Mouse (Mus musculus) hindbrain, postnatal 0 days (tissue): ENCODE data around the gene Chpf2. TPM values are rescaled to one million over a fixed set of nuclear protein-coding genes. Genes with fewer than 3 reads are reported as not detected.
"Not testable (repeated sequence)": the region's sequence is repeated elsewhere in the genome, so short reads cannot be mapped to it uniquely, and the experiment has no call there.

Experiments
- ATAC-seq: fragments of 200-750 bp; cut with Nextera tagmentation; 2 replicates; pipeline ENCODE4 v1.8.0; 2017; ENCODE audit warnings: mild to moderate bottlenecking, moderate TSS enrichment, moderate library complexity
- DNase-seq: peaks from one replicate; pipeline ENCODE4 v3.0.0-alpha.2; 2015; ENCODE audit warnings: low spot score
- H3K27ac ChIP-seq: fragments of 300-500 bp; sonication (generic); 2 replicates; pipeline ENCODE4 v1.5.1; 2014; ENCODE audit warnings: mild to moderate bottlenecking
- H3K27me3 ChIP-seq: fragments of 300-500 bp; sonication (generic); 2 replicates; pipeline ENCODE4 v1.6.1; 2014; ENCODE audit warnings: low read length, mixed read lengths; ENCODE audit not compliant: insufficient read depth
- H3K36me3 ChIP-seq: fragments of 300-500 bp; sonication (generic); 2 replicates; pipeline ENCODE4 v1.6.1; 2014; ENCODE audit warnings: low read length, mixed read lengths; ENCODE audit not compliant: insufficient read depth
- H3K4me1 ChIP-seq: fragments of 300-500 bp; sonication (generic); 2 replicates; pipeline ENCODE4 v1.6.1; 2014; ENCODE audit warnings: antibody characterized with exemption, low read length, mixed read lengths; ENCODE audit not compliant: insufficient read depth
- H3K4me2 ChIP-seq: fragments of 300-500 bp; sonication (generic); 2 replicates; pipeline ENCODE4 v1.6.1; 2014; ENCODE audit warnings: low read depth, mild to moderate bottlenecking, low read length, moderate library complexity, mixed read lengths
- H3K4me3 ChIP-seq: fragments of 300-500 bp; sonication (generic); 2 replicates; pipeline ENCODE4 v1.5.1; 2014; ENCODE audit warnings: low read length
- H3K9ac ChIP-seq: fragments of 300-500 bp; sonication (generic); replicated peaks from 2 replicates; pipeline ENCODE4 v1.6.1; 2014; ENCODE audit warnings: mild to moderate bottlenecking, low read length, moderate library complexity, mixed read lengths
- H3K9me3 ChIP-seq: fragments of 300-500 bp; sonication (generic); 2 replicates; pipeline ENCODE4 v1.6.1; 2016; ENCODE audit warnings: low read length, mixed read lengths
- CTCF ChIP-seq: IDR thresholded peaks from 2 replicates; pipeline ENCODE4 v1.5.1; 2016; ENCODE audit warnings: antibody characterized with exemption, control low read depth, low read depth
- WGBS: fragments of 180-500 bp; shearing (Covaris S2); extraction: QIAGEN DNeasy Blood & Tissue Kit; methylation state at CpG from one replicate; pipeline ENCODE4 v1.1.7; 2014; 5-methylcytosine and 5-hydroxymethylcytosine counted together
- polyA plus RNA-seq: library from polyadenylated mRNA; unstranded; fragments of >200 nt; fragmentation: Nextera tagmentation; extraction: Ambion mirVana; gene quantifications from 2 replicates; pipeline ENCODE4 v1.2.1, GENCODE M21; 2015
- total RNA-seq: library from RNA; depleted of rRNA; stranded (reverse); fragments of >200 nt; gene quantifications from 2 replicates; pipeline ENCODE4 v1.2.3, GENCODE M21; 2014

Chpf2 gene
- total and polyA plus RNA-seq, 2 experiments from 2014 or later, result 25.0 to 46.2 TPM

- no peak overlapping the region for H3K4me3 ChIP-seq
Observed at GRCm38 (mm10) chr5:24550598-24551316, 35.8 kb upstream of the Chpf2 start.

GRCm38 (mm10) chr5:24551317-24551688 is 35.2 kb upstream of the Chpf2 start:
- DNase-seq (no peak), ATAC-seq (no peak)
- Histone ChIP-seq H3K9ac (no peak overlapping the region), H3K36me3 (no peaks in the 10 kb centered on the region), H3K4me2 (peak overlapping the region; percentile 25), H3K9me3 (no peaks in the 10 kb centered on the region), H3K27me3 (no peaks in the 10 kb centered on the region), H3K4me3 (no peak overlapping the region), H3K27ac (no peak overlapping the region), H3K4me1 (peaks cover 6% of the 10 kb centered on the region)
- TF ChIP-seq CTCF, result no peak
- WGBS, result 30% methylated on average over 2 of the region's 2 CpGs

More at GRCm38 (mm10) chr5:24550598-24551316, 35.8 kb upstream of the Chpf2 start:
- H3K4me1 ChIP-seq, result peaks cover 6% of the 10 kb centered on the region
- H3K36me3 ChIP-seq, result no peaks in the 10 kb centered on the region
- H3K27me3 ChIP-seq, result no peaks in the 10 kb centered on the region
- ATAC-seq (peak; percentile 77), DNase-seq (peak; percentile 84)
- H3K27ac ChIP-seq, result no peak overlapping the region; the same call in 1 of the 2 replicates
- TF ChIP-seq CTCF, result no peak
- no peak overlapping the region for H3K9ac ChIP-seq
- H3K9me3 ChIP-seq, result no peaks in the 10 kb centered on the region
- H3K4me2 ChIP-seq, result peak overlapping the region; percentile 25
- WGBS, result 20% methylated on average over 26 of the region's 26 CpGs

GRCm38 (mm10) chr5:24553621-24554244 is 32.8 kb upstream of the Chpf2 start:
- H3K27me3 ChIP-seq, result no peaks in the 10 kb centered on the region
- no peak overlapping the region for H3K27ac ChIP-seq
- ATAC-seq, result no peak
- H3K9ac ChIP-seq, result no peak overlapping the region
- H3K9me3 ChIP-seq, result no peaks in the 10 kb centered on the region
- WGBS, result 69% methylated on average over 5 of the region's 5 CpGs
- no peak for TF ChIP-seq CTCF
- H3K4me2 ChIP-seq, result no peak overlapping the region
- no peaks in the 10 kb centered on the region for H3K36me3 ChIP-seq
- no peak overlapping the region for H3K4me3 ChIP-seq
- H3K4me1 ChIP-seq, result peaks cover 6% of the 10 kb centered on the region
- no peak for DNase-seq

- H3K9ac ChIP-seq, H3K4me1 ChIP-seq, H3K27ac ChIP-seq, ATAC-seq, DNase-seq, H3K4me3 ChIP-seq, H3K4me2 ChIP-seq, H3K9me3 ChIP-seq, H3K36me3 ChIP-seq, H3K27me3 ChIP-seq: not testable (repeated sequence)
- 95% methylated on average over 7 of the region's 7 CpGs for WGBS
Observed at GRCm38 (mm10) chr5:24555335-24555734, 31.2 kb upstream of the Chpf2 start.

GRCm38 (mm10) chr5:24556709-24557108 is 29.8 kb upstream of the Chpf2 start, which contains the start of gene 4931409K22Rik:
Gene 4931409K22Rik (minus strand): TSS chr5:24556809.
- no peak for TF ChIP-seq CTCF
- H3K36me3 ChIP-seq, result no peaks in the 10 kb centered on the region
- H3K4me3 ChIP-seq, result no peak within 1 kb of the TSS
- no peak within 1 kb of the TSS for H3K4me2 ChIP-seq
- ATAC-seq (no peak), DNase-seq (no peak)
- H3K9me3 ChIP-seq, result no peaks in the 10 kb centered on the region
- H3K27me3 ChIP-seq, result no peaks in the 10 kb centered on the region
- no peaks in the 10 kb centered on the region for H3K4me1 ChIP-seq
- H3K27ac ChIP-seq, result no peak within 1 kb of the TSS
- WGBS, result 80% methylated on average over 2 of the region's 2 CpGs
- no peak within 1 kb of the TSS for H3K9ac ChIP-seq

- no peak overlapping the region for H3K9ac ChIP-seq
- H3K4me3 ChIP-seq, result peak overlapping the region; percentile 63; the same call in 1 of the 2 replicates
- peaks cover 7% of the 10 kb centered on the region for H3K4me1 ChIP-seq
Observed at GRCm38 (mm10) chr5:24575948-24576347, 10.6 kb upstream of the Chpf2 start.

GRCm38 (mm10) chr5:24576801-24577182 is 9.7 kb upstream of the Chpf2 start:
- Histone ChIP-seq H3K4me2 (peak overlapping the region; percentile 88), H3K27ac (peak overlapping the region; percentile 76), H3K9me3 (no peaks in the 10 kb centered on the region), H3K4me3 (peak overlapping the region; percentile 63), H3K27me3 (no peaks in the 10 kb centered on the region), H3K9ac (peak overlapping the region; percentile 75), H3K36me3 (peaks cover 25% of the 10 kb centered on the region), H3K4me1 (peaks cover 7% of the 10 kb centered on the region)
- DNase-seq (no peak), ATAC-seq (peak; percentile 16)
- 0% methylated on average over 32 of the region's 32 CpGs for WGBS
- TF ChIP-seq CTCF, result no peak

More at GRCm38 (mm10) chr5:24575948-24576347, 10.6 kb upstream of the Chpf2 start:
- Histone ChIP-seq H3K27ac (no peak overlapping the region), H3K9me3 (no peaks in the 10 kb centered on the region), H3K4me2 (peak overlapping the region; percentile 88), H3K36me3 (peaks cover 32% of the 10 kb centered on the region), H3K27me3 (no peaks in the 10 kb centered on the region)
- 89% methylated on average over 1 of the region's 1 CpGs for WGBS
- no peak for TF ChIP-seq CTCF
- ATAC-seq (no peak), DNase-seq (no peak)
